In the genomic region with DNA sequence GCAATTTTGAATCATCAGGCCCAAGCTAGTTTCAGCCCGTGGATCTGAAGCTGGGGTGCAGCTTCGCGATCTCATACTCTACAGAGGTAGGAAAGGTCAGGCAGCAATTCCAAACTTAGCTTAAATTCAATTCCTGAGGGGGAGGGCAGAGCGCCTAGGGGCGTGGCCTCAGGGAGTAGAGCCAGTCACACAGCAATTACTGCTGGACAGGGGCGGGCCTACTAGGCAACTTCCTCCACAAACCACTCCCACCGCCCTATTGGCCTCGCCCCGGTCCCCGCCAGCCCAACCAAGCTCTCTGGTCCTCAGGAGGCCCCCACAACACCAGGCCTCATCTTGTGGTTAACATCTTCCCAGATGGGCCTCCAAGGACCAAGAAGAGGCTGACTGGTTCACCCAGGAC, we compare ENCODE assay signal across 9 mouse cellular contexts. TPM values are rescaled to one million over a fixed set of nuclear protein-coding genes. Genes with fewer than 3 reads are reported as not detected.
DNase-seq lines count a peak whose midpoint lies in the region; ATAC-seq lines count a peak whose summit lies in the region.
"Had no signal": no experiment of that assay in that cellular context is flagged by ENCODE, and none has a peak within 500 bp of the region (broad histone marks: within the 10 kb centered on the region; RNA-seq: fewer than 3 reads in every experiment).

No protein-coding gene starts in this region.

- peaks cover 6% of the 10 kb centered on the region; the same call in 1 of the 2 replicates for H3K36me3 ChIP-seq in midbrain, embryonic 16.5 days (ENCODE audit: control insufficient read depth, insufficient read depth, low read length)

- WGBS in midbrain, embryonic 16.5 days: 32% methylated on average over 10 of the region's 10 CpGs

- no peak overlapping the region for H3K27ac ChIP-seq in midbrain, embryonic 16.5 days (ENCODE audit: low read length)

- H3K9ac ChIP-seq in midbrain, embryonic 16.5 days (ENCODE audit: low read depth, low read length): no peak overlapping the region

- ATAC-seq in megakaryocyte, adult 5-6 weeks (ENCODE audit: poor library complexity, severe bottlenecking): peak; percentile 87
- no peak for ATAC-seq in midbrain, embryonic 16.5 days
- ATAC-seq: Patski had no signal

- DNase-seq in cerebellum, postnatal 10 days: peak; percentile 39 to 46
- no peak for DNase-seq in cerebellum, postnatal 4 days (ENCODE audit: low spot score in 2 of 2)
- DNase-seq in adrenal gland, postnatal 36 days: peak; percentile 63 to 84
- peak; percentile 55 to 75 for DNase-seq in heart, adult 18-20 months
- DNase-seq in kidney, postnatal 10 days: peak; percentile 78
- DNase-seq in testis, postnatal 10 days (ENCODE audit: low spot score): peak; percentile 81

- H3K9me3 ChIP-seq in midbrain, embryonic 16.5 days (replicated peaks; ENCODE audit: control insufficient read depth, low read length, poor library complexity, severe bottlenecking): no peaks in the 10 kb centered on the region

- no peak overlapping the region for H3K4me3 ChIP-seq in midbrain, embryonic 16.5 days (ENCODE audit: low read depth, low read length)

- H3K27me3 ChIP-seq in midbrain, embryonic 16.5 days (ENCODE audit: control insufficient read depth, insufficient read depth, low read depth, low read length): no peaks in the 10 kb centered on the region
- H3K27me3 ChIP-seq: Patski had no signal

- peaks cover 29% of the 10 kb centered on the region for H3K4me1 ChIP-seq in midbrain, embryonic 16.5 days (ENCODE audit: control insufficient read depth, insufficient read depth, low read length)

- H3K4me2 ChIP-seq in midbrain, embryonic 16.5 days (ENCODE audit: low read length): no peak overlapping the region

RNA-seq across cellular contexts. Expression of a gene that starts 7.5 kb away (rescaled TPM):
- total RNA-seq in adrenal gland, postnatal 36 days (2021): 10 to 100 TPM; 13.6 to 14.1 TPM
- 1 to 10 TPM; 5.2 to 5.5 TPM for total RNA-seq in heart, adult 18-20 months (2021)
- total RNA-seq in megakaryocyte, adult 5-6 weeks (2015): 2.6 and 3.3 TPM in 2 replicates
- total RNA-seq in megakaryocyte, adult 5-6 weeks (2017): 3.9 and 5.3 TPM in 2 replicates
- 4.9 and 5.5 TPM in 2 replicates for polyA plus RNA-seq in midbrain, embryonic 16.5 days (2015; fragmentation: Nextera tagmentation; extraction: Ambion mirVana)

RNA-seq across cellular contexts. Expression of a gene that starts 8.3 kb away (rescaled TPM):
- total RNA-seq in adrenal gland, postnatal 36 days (2021): 10 to 100 TPM; 28.3 to 42.9 TPM
- 10 to 100 TPM; 11.2 to 11.6 TPM for total RNA-seq in heart, adult 18-20 months (2021)
- 35.9 and 41.5 TPM in 2 replicates for total RNA-seq in megakaryocyte, adult 5-6 weeks (2015)
- total RNA-seq in megakaryocyte, adult 5-6 weeks (2017): 19.4 and 19.9 TPM in 2 replicates
- polyA plus RNA-seq in midbrain, embryonic 16.5 days (2015; fragmentation: Nextera tagmentation; extraction: Ambion mirVana): 26.9 and 27.6 TPM in 2 replicates

RNA-seq across cellular contexts. Expression of a gene that starts 20.5 kb away (rescaled TPM):
- total RNA-seq in adrenal gland, postnatal 36 days (2021): 100 to 1,000 TPM; 103 to 107 TPM
- 10 to 100 TPM; 40.6 to 44.8 TPM for total RNA-seq in heart, adult 18-20 months (2021)
- 64.8 and 82.1 TPM in 2 replicates for total RNA-seq in megakaryocyte, adult 5-6 weeks (2015)
- 21.7 and 31.6 TPM in 2 replicates for total RNA-seq in megakaryocyte, adult 5-6 weeks (2017)
- 97.0 and 108 TPM in 2 replicates for polyA plus RNA-seq in midbrain, embryonic 16.5 days (2015; fragmentation: Nextera tagmentation; extraction: Ambion mirVana)

RNA-seq across cellular contexts. Expression of a gene that starts 30.7 kb away (rescaled TPM):
- total RNA-seq in adrenal gland, postnatal 36 days (2021): 1 to 10 TPM in 1 of 2 experiments, under 1 TPM in 1; 0.43 to 1.1 TPM
- not detected for total RNA-seq in heart, adult 18-20 months (2021)
- total RNA-seq in megakaryocyte, adult 5-6 weeks (2015): not detected in 2 replicates
- total RNA-seq in megakaryocyte, adult 5-6 weeks (2017): not detected in 2 replicates
- 1.1 and 1.4 TPM in 2 replicates for polyA plus RNA-seq in midbrain, embryonic 16.5 days (2015; fragmentation: Nextera tagmentation; extraction: Ambion mirVana)

RNA-seq across cellular contexts. Expression of a gene that starts 33.0 kb away (rescaled TPM):
- total RNA-seq in adrenal gland, postnatal 36 days (2021): 10 to 100 TPM; 64.3 to 64.6 TPM
- total RNA-seq in heart, adult 18-20 months (2021): 10 to 100 TPM; 20.1 to 22.2 TPM
- total RNA-seq in megakaryocyte, adult 5-6 weeks (2015): 16.9 and 22.3 TPM in 2 replicates
- total RNA-seq in megakaryocyte, adult 5-6 weeks (2017): 4.8 and 11.4 TPM in 2 replicates
- 61.2 and 64.3 TPM in 2 replicates for polyA plus RNA-seq in midbrain, embryonic 16.5 days (2015; fragmentation: Nextera tagmentation; extraction: Ambion mirVana)

Comparison
In these comparisons a context has a peak if more than half of its experiments do, and no peak if none do; other contexts are left out.
1. DNase-seq: peak in cerebellum, postnatal 10 days (2 of 2), adrenal gland, postnatal 36 days (2 of 2), heart, adult 18-20 months (2 of 2), kidney, postnatal 10 days (single experiment) and testis, postnatal 10 days (single experiment); none in cerebellum, postnatal 4 days (0 of 2).